Mouse (Mus musculus): ENCODE data around the gene Tango6. TPM values are rescaled to one million over a fixed set of nuclear protein-coding genes. Genes with fewer than 3 reads are reported as not detected.

The Tango6 gene
- total RNA-seq, 1 experiment: 13.6 TPM

- in situ Hi-C loops (cut with MboI; ENCODE audit: low sequenced_read_pairs in 2 of 2, unreplicated experiment in 2 of 2): loop anchor here in 1 of 2 experiments (25.0 kb wide), 1 partner anchor 183 kb away; the partner anchor contains the start of gene Utp4
- no peak overlapping the region for H3K9ac ChIP-seq (ENCODE audit: insufficient read depth, low read depth, low read length, poor library complexity, severe bottlenecking)
- H3K4me3 ChIP-seq (ENCODE audit: insufficient read depth in 1 of 2, low read depth in 1 of 2, low read length in 2 of 2, poor library complexity in 1 of 2, severe bottlenecking in 1 of 2): no peak overlapping the region
- H3K4me1 ChIP-seq (ENCODE audit: control insufficient read depth in 2 of 2, insufficient read depth in 2 of 2, low read length in 2 of 2, poor library complexity in 1 of 2): no peaks in the 10 kb centered on the region
- H3K27ac ChIP-seq (ENCODE audit: insufficient read depth, low read depth, low read length, poor library complexity, severe bottlenecking): no peak overlapping the region
- no peaks in the 10 kb centered on the region for H3K9me3 ChIP-seq (ENCODE audit: control insufficient read depth, insufficient read depth, low read depth, low read length)
- DNase-seq (ENCODE audit: low read depth, low spot score): no peak
- peaks cover 15% of the 10 kb centered on the region for H3K36me3 ChIP-seq (ENCODE audit: control insufficient read depth, insufficient read depth, low read length, poor library complexity, severe bottlenecking)
- TF ChIP-seq ZC3H11A (IDR thresholded peaks at IDR 0.05; ENCODE audit: borderline replicate concordance, low read depth, low read length) (no peak), MAFK (IDR thresholded peaks at IDR 0.05; ENCODE audit: insufficient read depth, low read depth, low read length) (no peak), ZNF384 (IDR thresholded peaks at IDR 0.05; ENCODE audit: low read depth, low read length) (no peak), CHD2 (IDR thresholded peaks at IDR 0.05; ENCODE audit: low read depth, low read length) (no peak), HCFC1 (IDR thresholded peaks at IDR 0.05; ENCODE audit: borderline replicate concordance, insufficient read depth, low read length) (no peak)
These were observed 21.5 kb downstream of the Tango6 start for GRCm38 (mm10) chr8:106704199-106704900.

GRCm38 (mm10) chr8:106704901-106705321 lies 22.0 kb downstream of the Tango6 start:
- Histone ChIP-seq H3K4me3 (ENCODE audit: insufficient read depth in 1 of 2, low read depth in 1 of 2, low read length in 2 of 2, poor library complexity in 1 of 2, severe bottlenecking in 1 of 2) (no peak overlapping the region), H3K36me3 (ENCODE audit: control insufficient read depth, insufficient read depth, low read length, poor library complexity, severe bottlenecking) (peaks cover 14% of the 10 kb centered on the region), H3K9ac (ENCODE audit: insufficient read depth, low read depth, low read length, poor library complexity, severe bottlenecking) (no peak overlapping the region), H3K27ac (ENCODE audit: insufficient read depth, low read depth, low read length, poor library complexity, severe bottlenecking) (no peak overlapping the region), H3K4me1 (ENCODE audit: control insufficient read depth in 2 of 2, insufficient read depth in 2 of 2, low read length in 2 of 2, poor library complexity in 1 of 2) (no peaks in the 10 kb centered on the region), H3K9me3 (ENCODE audit: control insufficient read depth, insufficient read depth, low read depth, low read length) (no peaks in the 10 kb centered on the region)
- no peak for DNase-seq (ENCODE audit: low read depth, low spot score)
- no peak for TF ChIP-seq CHD2 (IDR thresholded peaks at IDR 0.05; ENCODE audit: low read depth, low read length)
- TF ChIP-seq HCFC1 (IDR thresholded peaks at IDR 0.05; ENCODE audit: borderline replicate concordance, insufficient read depth, low read length): no peak
- TF ChIP-seq ZNF384 (IDR thresholded peaks at IDR 0.05; ENCODE audit: low read depth, low read length): no peak
- TF ChIP-seq ZC3H11A (IDR thresholded peaks at IDR 0.05; ENCODE audit: borderline replicate concordance, low read depth, low read length): no peak
- no peak for TF ChIP-seq MAFK (IDR thresholded peaks at IDR 0.05; ENCODE audit: insufficient read depth, low read depth, low read length)
- in situ Hi-C loops (cut with MboI; ENCODE audit: low sequenced_read_pairs in 2 of 2, unreplicated experiment in 2 of 2): loop anchor here in 1 of 2 experiments (25.0 kb wide), 1 partner anchor 182 kb away; the partner anchor contains the start of gene Utp4

- Histone ChIP-seq H3K36me3 (ENCODE audit: control insufficient read depth, insufficient read depth, low read length, poor library complexity, severe bottlenecking) (peaks cover 7% of the 10 kb centered on the region; the same call in 1 of the 2 replicates), H3K9me3 (ENCODE audit: control insufficient read depth, insufficient read depth, low read depth, low read length) (no peaks in the 10 kb centered on the region), H3K4me1 (ENCODE audit: control insufficient read depth in 2 of 2, insufficient read depth in 2 of 2, low read length in 2 of 2, poor library complexity in 1 of 2) (no peaks in the 10 kb centered on the region), H3K4me3 (ENCODE audit: insufficient read depth in 1 of 2, low read depth in 1 of 2, low read length in 2 of 2, poor library complexity in 1 of 2, severe bottlenecking in 1 of 2) (no peak overlapping the region), H3K9ac (ENCODE audit: insufficient read depth, low read depth, low read length, poor library complexity, severe bottlenecking) (no peak overlapping the region), H3K27ac (ENCODE audit: insufficient read depth, low read depth, low read length, poor library complexity, severe bottlenecking) (no peak overlapping the region)
- no peak for DNase-seq (ENCODE audit: low read depth, low spot score)
- TF ChIP-seq CHD2 (IDR thresholded peaks at IDR 0.05; ENCODE audit: low read depth, low read length) (no peak), HCFC1 (IDR thresholded peaks at IDR 0.05; ENCODE audit: borderline replicate concordance, insufficient read depth, low read length) (no peak), ZNF384 (IDR thresholded peaks at IDR 0.05; ENCODE audit: low read depth, low read length) (no peak), MAFK (IDR thresholded peaks at IDR 0.05; ENCODE audit: insufficient read depth, low read depth, low read length) (no peak), ZC3H11A (IDR thresholded peaks at IDR 0.05; ENCODE audit: borderline replicate concordance, low read depth, low read length) (no peak)
- in situ Hi-C loops (cut with MboI; ENCODE audit: low sequenced_read_pairs in 2 of 2, unreplicated experiment in 2 of 2): loop anchor here in 1 of 2 experiments (25.0 kb wide), 1 partner anchor 181 kb away; the partner anchor contains the start of gene Utp4
These were observed 23.3 kb downstream of the Tango6 start for GRCm38 (mm10) chr8:106706194-106706593.

- H3K27ac ChIP-seq (ENCODE audit: insufficient read depth, low read depth, low read length, poor library complexity, severe bottlenecking): no peak overlapping the region
- no peaks in the 10 kb centered on the region for H3K9me3 ChIP-seq (ENCODE audit: control insufficient read depth, insufficient read depth, low read depth, low read length)
- no peak for TF ChIP-seq ZC3H11A (IDR thresholded peaks at IDR 0.05; ENCODE audit: borderline replicate concordance, low read depth, low read length)
- no peak for TF ChIP-seq MAFK (IDR thresholded peaks at IDR 0.05; ENCODE audit: insufficient read depth, low read depth, low read length)
- TF ChIP-seq HCFC1 (IDR thresholded peaks at IDR 0.05; ENCODE audit: borderline replicate concordance, insufficient read depth, low read length): no peak
- no peak for TF ChIP-seq CHD2 (IDR thresholded peaks at IDR 0.05; ENCODE audit: low read depth, low read length)
- TF ChIP-seq ZNF384 (IDR thresholded peaks at IDR 0.05; ENCODE audit: low read depth, low read length): no peak
- in situ Hi-C loops (cut with MboI; ENCODE audit: low sequenced_read_pairs in 2 of 2, unreplicated experiment in 2 of 2): loop anchor here (10.0 to 25.0 kb wide), 2 partner anchors 175 to 177 kb away; partner anchors contain the start of gene Utp4 (in 1 of the 2)
- peaks cover 5% of the 10 kb centered on the region; the same call in 1 of the 2 replicates for H3K36me3 ChIP-seq (ENCODE audit: control insufficient read depth, insufficient read depth, low read length, poor library complexity, severe bottlenecking)
- no peaks in the 10 kb centered on the region for H3K4me1 ChIP-seq (ENCODE audit: control insufficient read depth in 2 of 2, insufficient read depth in 2 of 2, low read length in 2 of 2, poor library complexity in 1 of 2)
- DNase-seq (ENCODE audit: low read depth, low spot score): no peak
- H3K4me3 ChIP-seq (ENCODE audit: insufficient read depth in 1 of 2, low read depth in 1 of 2, low read length in 2 of 2, poor library complexity in 1 of 2, severe bottlenecking in 1 of 2): no peak overlapping the region
- no peak overlapping the region for H3K9ac ChIP-seq (ENCODE audit: insufficient read depth, low read depth, low read length, poor library complexity, severe bottlenecking)
These were observed 27.1 kb downstream of the Tango6 start for GRCm38 (mm10) chr8:106710002-106710401.

All from ES-E14 (cell line).